Mouse (Mus musculus) ES-Bruce4 (cell line): Measurements from ENCODE around the gene Fam205c.

ENCODE experiments used
- EP300 ChIP-seq: IDR thresholded peaks from 2 replicates; pipeline ENCODE4 v1.6.1; 2011; ENCODE audit warnings: low read depth, low read length; ENCODE audit not compliant: insufficient read depth
- POLR2A ChIP-seq: IDR thresholded peaks from one replicate; pipeline ENCODE4 v1.8.1; 2011; ENCODE audit warnings: low read length; ENCODE audit not compliant: insufficient read depth

- TF ChIP-seq POLR2A (no peak), EP300 (no peak)
Observed at GRCm38 (mm10) chr4:42870748-42871147, 3.3 kb downstream of the Fam205c start.
